Mouse (Mus musculus) heart, embryonic 10.5 days (tissue): ENCODE measurements at regions not wholly inside any gene's neighbourhood (a gene's known extent, or its start where the extent isn't known, plus 50 kb on each side); places are given as distances from the start of the nearest gene placed in this dataset.

Source experiments
- DNase-seq: peaks from one replicate; pipeline ENCODE4 v3.0.0-alpha.2; 2017; ENCODE audit warnings: low spot score
- H3K27ac ChIP-seq: fragments of 300-500 bp; sonication (generic); 2 replicates; pipeline ENCODE4 v1.5.1; 2016; ENCODE audit warnings: mild to moderate bottlenecking
- H3K27me3 ChIP-seq: fragments of 300-500 bp; sonication (generic); 2 replicates; pipeline ENCODE4 v1.6.1; 2016; ENCODE audit warnings: mild to moderate bottlenecking; ENCODE audit not compliant: poor library complexity, insufficient read depth, severe bottlenecking
- H3K36me3 ChIP-seq: fragments of 300-500 bp; sonication (generic); 2 replicates; pipeline ENCODE4 v1.6.1; 2016; ENCODE audit warnings: mild to moderate bottlenecking, moderate library complexity
- H3K4me1 ChIP-seq: fragments of 300-500 bp; sonication (generic); 2 replicates; pipeline ENCODE4 v1.6.1; 2016; ENCODE audit warnings: mild to moderate bottlenecking
- H3K4me3 ChIP-seq: fragments of 300-500 bp; sonication (generic); 2 replicates; pipeline ENCODE4 v1.5.1; 2016; ENCODE audit warnings: mild to moderate bottlenecking, moderate library complexity
- H3K9me3 ChIP-seq: fragments of 300-500 bp; sonication (generic); 2 replicates; pipeline ENCODE4 v1.6.1; 2016; ENCODE audit warnings: mild to moderate bottlenecking, moderate library complexity
- WGBS: fragments of 180-500 bp; shearing (Covaris S2); methylation state at CpG from one replicate; pipeline ENCODE4 v1.1.7; 2016; 5-methylcytosine and 5-hydroxymethylcytosine counted together

DNA sequence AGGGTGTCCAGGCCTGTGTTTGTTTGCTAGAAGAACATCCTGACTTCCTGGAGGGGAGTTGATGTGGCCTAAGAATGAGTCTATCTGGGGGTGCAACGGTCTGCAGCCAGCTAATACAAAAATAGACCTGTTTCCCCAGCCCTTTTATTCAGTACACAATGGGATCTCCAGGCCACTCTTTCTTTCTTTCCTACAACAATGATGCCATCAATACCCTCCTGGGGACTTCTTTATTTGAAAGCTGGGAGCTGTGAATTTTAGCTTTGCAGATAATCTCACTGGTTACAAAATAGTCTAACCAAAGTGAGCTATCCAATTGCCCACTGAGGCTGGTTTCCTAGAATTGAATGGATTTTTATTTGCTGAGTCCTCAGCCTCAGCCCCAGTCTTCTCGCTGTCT is 207.4 kb downstream of the Cbln1 start:
- no peak for DNase-seq
- Histone ChIP-seq H3K9me3 (no peaks in the 10 kb centered on the region), H3K4me1 (no peaks in the 10 kb centered on the region), H3K27me3 (peaks cover 4% of the 10 kb centered on the region; the same call in 1 of the 2 replicates), H3K36me3 (no peaks in the 10 kb centered on the region), H3K4me3 (no peak overlapping the region), H3K27ac (no peak overlapping the region)
- WGBS: 71% methylated on average over 2 of the region's 2 CpGs

DNA sequence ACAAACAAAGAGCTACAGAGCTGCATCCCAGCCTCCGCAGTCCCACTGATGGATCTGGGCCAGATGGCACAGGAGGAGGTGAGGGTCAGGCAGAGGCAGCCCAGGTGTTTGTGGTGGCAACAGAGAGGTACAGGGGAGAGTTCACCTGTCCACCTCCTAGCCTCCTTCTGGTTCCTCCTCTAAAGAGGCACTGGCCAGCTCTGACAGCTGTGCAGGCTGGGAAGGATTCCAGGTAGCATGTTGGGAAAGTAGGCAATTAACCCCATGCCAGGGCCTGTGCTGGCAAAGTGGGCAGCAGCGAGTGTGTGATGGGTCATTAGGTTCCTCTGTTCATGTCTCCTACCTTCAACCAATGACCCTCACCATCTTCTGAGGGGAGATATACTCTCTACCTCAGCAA is 212.1 kb downstream of the Cbln1 start:
- Histone ChIP-seq H3K4me3 (no peak overlapping the region), H3K9me3 (no peaks in the 10 kb centered on the region), H3K27ac (no peak overlapping the region), H3K4me1 (no peaks in the 10 kb centered on the region), H3K27me3 (no peaks in the 10 kb centered on the region), H3K36me3 (no peaks in the 10 kb centered on the region)
- WGBS: 91% methylated on average over 2 of the region's 2 CpGs
- no peak for DNase-seq

DNA sequence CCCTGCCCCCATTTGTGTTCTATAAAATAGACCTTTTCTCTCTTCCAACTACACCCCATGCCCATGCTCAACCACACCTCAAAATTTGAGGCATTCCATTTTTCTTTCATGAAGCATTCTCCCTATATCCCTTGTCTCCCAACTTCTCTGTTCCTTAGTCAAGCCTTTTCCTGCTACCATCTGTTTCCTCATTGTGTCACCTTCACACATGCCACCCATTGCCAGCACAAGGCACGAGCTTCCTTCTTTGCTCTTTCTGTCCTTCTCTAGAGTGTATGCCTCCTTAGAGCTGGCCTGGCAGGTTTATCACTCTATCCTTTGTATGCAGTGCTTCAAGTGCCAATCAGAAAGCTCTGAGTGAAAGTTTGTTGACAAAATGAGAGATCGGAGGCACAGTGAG is 229.7 kb downstream of the Cbln1 start:
- H3K27ac ChIP-seq: no peak overlapping the region
- no peaks in the 10 kb centered on the region for H3K9me3 ChIP-seq
- H3K4me3 ChIP-seq: no peak overlapping the region
- 67% methylated on average over 2 of the region's 2 CpGs for WGBS
- H3K4me1 ChIP-seq: no peaks in the 10 kb centered on the region
- no peaks in the 10 kb centered on the region for H3K27me3 ChIP-seq
- DNase-seq: no peak
- H3K36me3 ChIP-seq: no peaks in the 10 kb centered on the region

DNA sequence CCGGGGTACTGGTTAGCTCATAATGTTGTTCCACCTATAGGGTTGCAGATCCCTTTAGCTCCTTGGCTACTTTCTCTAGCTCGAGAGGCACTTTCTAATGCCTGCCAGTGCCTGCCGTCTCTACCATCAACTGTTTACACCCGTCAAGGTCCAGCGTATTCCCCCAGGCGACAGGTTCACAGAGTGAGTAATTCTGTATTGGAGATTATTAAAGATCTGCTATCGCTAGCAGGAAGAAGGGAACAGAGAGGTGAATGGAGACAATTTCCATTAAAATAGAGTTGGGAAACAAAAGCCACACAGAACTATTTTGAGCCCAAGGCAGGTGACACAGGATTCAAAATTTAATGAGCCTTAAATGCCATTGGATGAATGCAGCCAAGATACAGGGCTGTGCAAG is 235.2 kb downstream of the Cbln1 start:
- no peak for DNase-seq
- peaks cover 22% of the 10 kb centered on the region for H3K4me1 ChIP-seq
- WGBS: 77% methylated on average over 7 of the region's 7 CpGs
- no peak overlapping the region for H3K27ac ChIP-seq
- H3K36me3 ChIP-seq: no peaks in the 10 kb centered on the region
- H3K4me3 ChIP-seq: no peak overlapping the region
- H3K27me3 ChIP-seq: no peaks in the 10 kb centered on the region; the same call in 1 of the 2 replicates
- H3K9me3 ChIP-seq: no peaks in the 10 kb centered on the region

DNA sequence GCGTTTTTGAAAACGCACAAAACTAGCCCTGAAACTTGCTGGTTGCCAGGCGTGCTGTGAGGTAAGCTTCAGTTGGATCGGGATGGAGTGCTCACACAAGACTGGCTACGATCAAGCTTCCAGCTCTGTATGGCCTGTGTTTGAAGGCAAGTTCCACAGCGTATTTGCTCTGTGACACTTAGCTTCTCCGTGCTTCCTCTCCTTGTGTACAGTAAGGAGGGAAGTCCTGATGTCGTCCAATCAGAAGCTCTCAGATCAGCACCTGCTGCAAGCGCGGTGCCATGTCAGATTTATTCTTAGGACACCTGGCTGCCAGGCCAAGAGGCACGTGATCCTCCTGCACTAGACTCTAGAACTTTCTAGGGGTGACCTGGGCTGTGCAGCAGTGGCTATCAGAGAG is 236.0 kb downstream of the Cbln1 start:
- Histone ChIP-seq H3K36me3 (no peaks in the 10 kb centered on the region), H3K4me1 (peaks cover 22% of the 10 kb centered on the region), H3K9me3 (no peaks in the 10 kb centered on the region), H3K27me3 (no peaks in the 10 kb centered on the region; the same call in 1 of the 2 replicates), H3K27ac (no peak overlapping the region), H3K4me3 (no peak overlapping the region)
- 77% methylated on average over 11 of the region's 11 CpGs for WGBS
- no peak for DNase-seq

DNA sequence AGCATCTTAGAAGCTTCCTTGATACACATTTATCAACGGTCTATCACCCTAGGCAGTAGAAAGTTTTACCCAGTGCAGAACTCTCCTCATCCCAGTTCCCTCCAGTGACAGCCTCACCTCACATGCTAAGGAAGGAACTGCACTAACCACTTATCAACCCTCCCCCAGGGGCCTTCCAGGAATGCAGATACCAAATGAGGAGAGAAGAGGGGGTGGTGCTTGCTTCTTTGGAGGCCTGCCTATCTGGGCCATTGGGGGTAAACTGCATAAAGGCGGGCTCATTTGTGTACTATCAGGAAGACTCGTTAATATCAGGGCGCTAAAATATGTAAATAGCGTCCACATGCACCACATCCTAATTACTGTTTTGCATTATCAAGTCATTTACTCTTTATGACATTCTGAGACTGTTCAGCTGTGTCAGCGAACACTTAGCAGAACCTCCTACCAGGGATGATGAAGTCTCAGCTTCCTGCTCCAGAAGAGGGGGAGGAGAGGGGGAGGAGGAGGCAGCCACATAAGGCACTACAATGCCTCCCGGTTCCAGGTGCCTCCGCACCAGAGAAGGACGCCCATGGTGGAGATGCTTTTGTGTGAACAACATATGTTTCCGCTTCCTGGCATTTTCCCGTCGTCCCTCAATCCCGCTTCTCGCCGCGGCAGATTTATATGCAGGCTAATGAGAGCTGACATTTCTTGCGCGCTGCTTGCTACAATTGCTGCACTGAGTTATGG is 236.9 kb downstream of the Cbln1 start:
- H3K36me3 ChIP-seq: no peaks in the 10 kb centered on the region
- no peaks in the 10 kb centered on the region for H3K9me3 ChIP-seq
- 48% methylated on average over 18 of the region's 18 CpGs for whole genome bisulfite sequencing
- DNase-seq: no peak
- peaks cover 22% of the 10 kb centered on the region for H3K4me1 ChIP-seq
- peak overlapping the region; percentile 41 for H3K4me3 ChIP-seq
- no peak overlapping the region for H3K27ac ChIP-seq
- H3K27me3 ChIP-seq: no peaks in the 10 kb centered on the region; the same call in 1 of the 2 replicates

DNA sequence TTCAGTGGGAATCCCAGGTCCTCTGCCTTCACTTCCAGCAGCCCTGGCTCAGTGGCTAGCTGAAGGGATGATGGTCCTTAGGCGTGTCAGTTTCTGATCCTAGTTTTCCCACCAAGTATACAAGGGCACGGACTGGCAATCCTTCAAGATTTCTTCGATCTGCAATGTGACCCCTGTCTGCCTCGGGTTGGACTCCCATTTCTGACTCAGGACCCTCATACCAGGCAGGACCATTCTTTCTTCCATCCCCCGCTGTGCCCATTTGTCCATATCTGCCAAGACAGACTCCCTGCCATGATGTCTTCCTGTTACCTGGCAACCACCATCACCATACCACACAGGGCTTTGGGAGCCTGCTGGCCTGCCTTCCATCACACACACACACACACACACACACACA is 238.1 kb downstream of the Cbln1 start:
- H3K27me3 ChIP-seq: peaks cover 2% of the 10 kb centered on the region; the same call in 1 of the 2 replicates
- no peaks in the 10 kb centered on the region for H3K36me3 ChIP-seq
- no peak for DNase-seq
- no peak overlapping the region for H3K4me3 ChIP-seq
- peaks cover 22% of the 10 kb centered on the region for H3K4me1 ChIP-seq
- WGBS: 75% methylated on average over 5 of the region's 5 CpGs
- no peak overlapping the region for H3K27ac ChIP-seq
- no peaks in the 10 kb centered on the region for H3K9me3 ChIP-seq

DNA sequence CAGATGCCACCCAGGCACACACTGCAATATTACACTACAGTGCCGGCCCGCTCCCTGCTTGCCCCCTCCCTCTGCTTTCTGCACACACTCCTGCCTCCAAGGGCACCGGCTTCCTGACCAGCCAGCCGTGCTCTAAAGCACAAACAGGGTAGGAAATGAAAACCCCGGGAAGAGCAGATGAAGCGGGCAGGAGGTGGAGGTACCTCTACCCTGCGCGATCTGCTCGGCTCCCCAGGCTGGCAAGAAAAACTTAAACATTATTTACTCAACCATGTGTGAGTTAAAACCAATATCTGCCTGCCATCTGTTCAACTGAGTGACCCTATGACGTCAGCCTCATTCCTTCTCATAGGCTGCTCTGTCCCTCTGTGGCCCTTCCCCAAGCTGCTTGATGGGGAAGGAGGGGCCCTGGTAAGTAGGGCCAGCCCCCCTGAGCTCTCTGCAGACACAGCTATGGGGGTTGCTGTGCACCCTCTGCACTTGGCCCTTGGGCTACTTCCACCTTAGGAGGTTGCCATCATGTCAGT is 238.5 kb downstream of the Cbln1 start:
- no peak for DNase-seq
- Histone ChIP-seq H3K36me3 (no peaks in the 10 kb centered on the region), H3K9me3 (no peaks in the 10 kb centered on the region), H3K4me1 (peaks cover 22% of the 10 kb centered on the region), H3K27ac (no peak overlapping the region), H3K4me3 (no peak overlapping the region), H3K27me3 (peaks cover 3% of the 10 kb centered on the region; the same call in 1 of the 2 replicates)
- WGBS: 55% methylated on average over 10 of the region's 10 CpGs

DNA sequence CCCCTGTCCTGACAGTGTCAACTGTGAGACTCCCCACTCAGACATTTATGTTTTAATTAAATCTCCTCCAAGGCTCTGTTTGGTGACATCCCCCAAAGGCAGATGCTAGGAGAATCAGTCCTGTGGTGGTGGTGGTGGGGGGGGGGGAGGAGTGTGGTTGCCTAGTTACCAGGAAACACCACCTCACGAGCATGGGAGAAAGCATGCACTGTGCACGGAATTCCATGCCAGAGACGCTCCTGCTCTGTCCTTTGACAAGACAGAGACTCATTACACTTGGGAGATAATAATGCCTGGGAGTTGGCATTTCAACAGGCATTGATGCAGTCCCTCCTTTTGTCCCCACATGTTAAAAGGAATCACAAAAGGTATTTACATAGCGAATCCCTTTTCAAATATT is 240.6 kb downstream of the Cbln1 start:
- H3K9me3 ChIP-seq: no peaks in the 10 kb centered on the region
- H3K27ac ChIP-seq: no peak overlapping the region
- no peak overlapping the region for H3K4me3 ChIP-seq
- peaks cover 22% of the 10 kb centered on the region for H3K4me1 ChIP-seq
- H3K27me3 ChIP-seq: peaks cover 3% of the 10 kb centered on the region; the same call in 1 of the 2 replicates
- no peaks in the 10 kb centered on the region for H3K36me3 ChIP-seq
- WGBS: 34% methylated on average over 4 of the region's 4 CpGs
- no peak for DNase-seq

DNA sequence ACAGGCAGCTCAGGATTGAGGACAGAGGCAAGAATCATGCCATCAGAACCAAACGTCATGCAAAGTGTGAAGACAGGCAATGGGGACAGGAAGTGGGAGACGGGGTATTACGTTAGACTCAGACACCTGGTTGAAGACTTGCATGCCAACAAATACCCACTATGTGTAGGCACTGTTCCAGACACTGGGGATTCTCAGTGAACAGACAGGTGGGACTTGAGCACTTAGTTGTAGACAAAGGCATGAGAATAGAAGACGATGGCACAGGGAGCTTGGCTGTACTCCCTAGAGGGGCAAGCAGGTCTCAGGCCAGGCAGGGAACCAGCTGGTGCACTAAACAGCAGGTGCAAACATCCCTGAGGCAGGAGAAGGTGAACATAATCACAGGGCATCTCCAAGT is 242.3 kb downstream of the Cbln1 start:
- Histone ChIP-seq H3K36me3 (no peaks in the 10 kb centered on the region), H3K27me3 (peaks cover 3% of the 10 kb centered on the region; the same call in 1 of the 2 replicates), H3K4me3 (no peak overlapping the region), H3K9me3 (no peaks in the 10 kb centered on the region), H3K27ac (no peak overlapping the region), H3K4me1 (peaks cover 12% of the 10 kb centered on the region; the same call in 1 of the 2 replicates)
- no peak for DNase-seq
- WGBS: 85% methylated on average over 4 of the region's 4 CpGs

DNA sequence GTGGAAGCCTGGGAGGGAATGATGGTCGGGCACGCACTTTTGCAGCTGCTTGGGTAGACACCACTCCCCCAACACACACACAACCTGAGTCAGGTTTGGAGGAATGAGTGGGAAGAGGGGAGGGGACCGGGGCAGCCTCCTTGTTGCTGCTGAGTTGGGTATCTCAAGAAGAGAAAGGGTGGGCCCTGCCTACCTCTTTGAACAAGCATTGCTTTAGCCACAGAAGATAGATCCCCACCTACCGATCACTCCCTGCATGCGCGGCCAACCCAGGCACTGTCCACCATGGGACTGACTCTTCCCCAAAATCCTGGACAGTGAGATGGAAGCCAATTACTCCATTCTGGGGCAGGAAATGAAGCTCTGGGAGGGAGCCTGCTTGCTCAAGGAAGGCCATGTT is 243.2 kb downstream of the Cbln1 start:
- no peak for DNase-seq
- H3K4me3 ChIP-seq: no peak overlapping the region
- no peaks in the 10 kb centered on the region for H3K9me3 ChIP-seq
- WGBS: 87% methylated on average over 6 of the region's 6 CpGs
- H3K4me1 ChIP-seq: peaks cover 7% of the 10 kb centered on the region; the same call in 1 of the 2 replicates
- H3K27ac ChIP-seq: no peak overlapping the region
- peaks cover 3% of the 10 kb centered on the region; the same call in 1 of the 2 replicates for H3K27me3 ChIP-seq
- no peaks in the 10 kb centered on the region for H3K36me3 ChIP-seq

DNA sequence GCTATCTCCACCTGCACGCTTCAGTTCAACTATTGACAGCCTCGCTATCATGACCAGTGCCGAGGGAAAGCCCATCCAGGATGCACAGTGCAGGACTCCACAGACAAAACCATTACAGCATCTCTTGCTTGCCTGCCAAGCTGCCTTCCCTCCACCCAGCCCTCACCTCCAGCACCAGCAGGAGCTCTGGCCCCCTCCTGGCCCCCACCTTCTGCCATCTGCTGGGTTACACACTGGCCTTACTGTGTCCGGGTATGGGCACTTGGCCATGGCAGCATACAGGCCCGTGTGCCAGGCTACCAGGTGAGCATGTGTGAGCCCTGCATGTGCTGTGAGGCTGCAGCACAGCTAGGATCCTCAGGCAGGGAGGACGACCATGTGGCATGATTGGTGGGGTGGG is 243.6 kb downstream of the Cbln1 start:
- no peaks in the 10 kb centered on the region for H3K9me3 ChIP-seq
- H3K36me3 ChIP-seq: no peaks in the 10 kb centered on the region
- no peak overlapping the region for H3K27ac ChIP-seq
- 81% methylated on average over 6 of the region's 6 CpGs for WGBS
- no peak overlapping the region for H3K4me3 ChIP-seq
- peaks cover 3% of the 10 kb centered on the region; the same call in 1 of the 2 replicates for H3K4me1 ChIP-seq
- DNase-seq: no peak
- H3K27me3 ChIP-seq: peaks cover 3% of the 10 kb centered on the region; the same call in 1 of the 2 replicates

DNA sequence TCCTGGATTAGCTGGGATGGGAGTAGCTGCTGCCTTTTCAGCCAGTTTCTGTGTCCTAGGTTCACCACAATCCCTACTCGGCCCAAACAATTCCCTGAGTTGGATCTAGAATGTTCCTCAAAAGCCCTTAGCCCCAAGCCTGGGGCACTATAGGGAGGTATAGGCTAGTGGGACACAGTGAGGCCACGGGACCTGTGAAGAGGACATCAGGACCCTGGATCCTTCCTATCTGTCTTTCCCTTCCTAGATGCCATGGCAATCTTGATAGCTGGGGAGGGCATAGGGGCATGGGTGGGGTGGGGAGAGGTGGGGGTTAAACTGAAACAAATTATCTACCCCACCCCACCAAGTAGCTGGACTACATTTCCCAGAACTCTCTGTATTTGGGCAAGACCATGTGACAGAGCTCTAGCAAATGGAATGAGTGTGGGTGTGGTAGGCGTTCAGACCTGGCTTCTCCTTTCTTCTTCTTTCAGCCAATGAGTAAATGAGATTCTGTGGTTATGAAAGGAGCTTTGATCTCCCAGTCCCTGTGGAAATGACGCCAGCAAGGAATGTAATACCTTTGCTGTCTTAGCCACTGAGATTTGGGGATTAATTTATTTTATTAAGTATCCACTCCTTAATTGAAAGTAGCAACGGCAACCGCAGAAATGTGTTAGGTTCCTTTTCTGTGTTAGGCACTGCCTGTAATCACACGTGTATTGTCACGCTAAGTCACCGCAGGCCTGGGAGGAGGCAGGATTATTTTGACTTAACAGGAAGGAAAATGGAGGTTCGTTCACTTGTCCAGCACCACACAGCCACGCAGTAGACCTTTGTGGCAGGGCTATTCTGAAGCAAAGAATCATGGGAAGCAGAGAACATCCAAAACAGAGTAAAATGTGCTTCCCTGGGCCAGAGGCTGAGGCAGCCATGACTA is 246.6 kb downstream of the Cbln1 start:
- no peak overlapping the region for H3K27ac ChIP-seq
- H3K27me3 ChIP-seq: peaks cover 3% of the 10 kb centered on the region; the same call in 1 of the 2 replicates
- no peaks in the 10 kb centered on the region for H3K36me3 ChIP-seq
- DNase-seq: no peak
- H3K4me3 ChIP-seq: no peak overlapping the region
- no peaks in the 10 kb centered on the region for H3K4me1 ChIP-seq
- 76% methylated on average over 11 of the region's 11 CpGs for WGBS
- no peaks in the 10 kb centered on the region for H3K9me3 ChIP-seq
